Mouse (Mus musculus) brown adipose tissue, adult 24 weeks (tissue): Measurements from ENCODE around the gene 4930402F06Rik. TPM values are rescaled to one million over a fixed set of nuclear protein-coding genes. Genes with fewer than 3 reads are reported as not detected.
A peak's percentile ranks its signal among the peaks of the same experiment; 100 is the strongest.

Experiments
- H3K27ac ChIP-seq: fragments of 200-500 bp; replicated peaks from 2 replicates; pipeline ENCODE4 v1.5.1; 2012; ENCODE audit warnings: low read depth, mild to moderate bottlenecking, low read length
- H3K4me1 ChIP-seq: fragments of 200-500 bp; 2 replicates; pipeline ENCODE4 v1.6.1; 2012; ENCODE audit warnings: low read length, mixed read lengths; ENCODE audit not compliant: control insufficient read depth, insufficient read depth, insufficient read length
- H3K4me3 ChIP-seq: fragments of 200-500 bp; 2 replicates; pipeline ENCODE4 v1.5.1; 2012; ENCODE audit warnings: low read depth, mild to moderate bottlenecking, low read length, moderate library complexity; ENCODE audit not compliant: insufficient read depth
- polyA plus RNA-seq: library from polyadenylated mRNA; stranded (reverse); fragments of >200 nt; gene quantifications from 2 replicates; pipeline ENCODE4 v1.2.4, GENCODE M21; 2012; ENCODE audit not compliant: missing spikeins, insufficient read depth, insufficient read length

4930402F06Rik gene
- polyA plus RNA-seq, 1 experiment = not detected

DNA sequence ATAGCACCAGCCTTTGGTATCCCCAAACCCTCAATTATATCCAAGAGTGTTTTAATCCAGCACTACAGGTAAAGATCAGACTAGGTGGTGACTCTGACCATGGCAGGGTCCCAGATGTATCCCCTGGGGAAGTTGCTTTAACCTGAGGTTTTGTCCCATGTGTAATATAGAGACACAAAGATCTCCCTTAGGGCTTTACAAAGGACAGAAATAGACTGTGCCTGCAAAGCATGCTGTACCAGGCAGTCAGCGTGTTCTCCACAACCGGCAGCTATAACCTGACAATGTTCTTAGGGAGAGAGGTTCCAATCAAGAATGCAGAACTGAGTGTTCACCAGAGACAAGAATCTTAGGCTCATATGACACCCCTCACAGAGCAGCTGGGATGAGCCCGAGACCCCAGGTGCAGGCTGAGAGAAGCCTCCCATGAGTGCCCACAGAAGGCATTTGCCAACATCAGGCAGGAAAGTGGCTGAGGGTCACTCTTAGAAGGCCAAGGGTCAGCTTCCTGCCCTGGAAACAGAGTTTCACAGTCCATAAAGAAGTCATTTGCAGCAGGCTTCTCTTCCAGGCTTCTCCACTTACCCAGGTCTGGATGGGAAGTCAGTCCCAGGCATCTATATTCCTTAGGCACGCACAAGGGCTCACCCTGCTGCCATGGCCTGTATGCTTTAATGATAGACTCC is 31.8 kb upstream of the 4930402F06Rik start:
- peak overlapping the region; percentile 21 for H3K4me3 ChIP-seq
- peaks cover 40% of the 10 kb centered on the region for H3K4me1 ChIP-seq
- H3K27ac ChIP-seq = peak overlapping the region; percentile 39

DNA sequence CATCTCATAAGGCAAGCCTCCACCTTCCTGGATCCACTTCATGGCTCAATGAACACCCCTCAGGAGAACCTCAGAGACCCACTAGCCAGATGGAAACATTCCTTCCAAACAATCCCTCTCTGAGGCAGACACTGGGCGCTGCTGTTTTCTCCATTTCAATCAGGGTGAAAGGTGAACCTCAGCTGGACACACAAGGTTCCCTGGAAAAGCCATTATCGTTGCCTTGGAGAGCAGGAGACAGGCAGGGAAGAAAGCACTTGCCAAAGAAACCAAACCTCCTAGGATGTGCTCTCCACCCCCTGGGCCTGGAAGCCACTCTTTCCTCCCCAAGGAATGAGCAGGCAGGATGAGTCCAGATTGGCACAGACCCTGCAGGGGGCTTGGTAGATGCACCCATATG is 30.6 kb upstream of the 4930402F06Rik start:
- H3K27ac ChIP-seq = peak overlapping the region; percentile 76
- peaks cover 34% of the 10 kb centered on the region for H3K4me1 ChIP-seq
- 0 out of 2 replicates have a peak overlapping the region, but pooled peaks have one; percentile 4 for H3K4me3 ChIP-seq

DNA sequence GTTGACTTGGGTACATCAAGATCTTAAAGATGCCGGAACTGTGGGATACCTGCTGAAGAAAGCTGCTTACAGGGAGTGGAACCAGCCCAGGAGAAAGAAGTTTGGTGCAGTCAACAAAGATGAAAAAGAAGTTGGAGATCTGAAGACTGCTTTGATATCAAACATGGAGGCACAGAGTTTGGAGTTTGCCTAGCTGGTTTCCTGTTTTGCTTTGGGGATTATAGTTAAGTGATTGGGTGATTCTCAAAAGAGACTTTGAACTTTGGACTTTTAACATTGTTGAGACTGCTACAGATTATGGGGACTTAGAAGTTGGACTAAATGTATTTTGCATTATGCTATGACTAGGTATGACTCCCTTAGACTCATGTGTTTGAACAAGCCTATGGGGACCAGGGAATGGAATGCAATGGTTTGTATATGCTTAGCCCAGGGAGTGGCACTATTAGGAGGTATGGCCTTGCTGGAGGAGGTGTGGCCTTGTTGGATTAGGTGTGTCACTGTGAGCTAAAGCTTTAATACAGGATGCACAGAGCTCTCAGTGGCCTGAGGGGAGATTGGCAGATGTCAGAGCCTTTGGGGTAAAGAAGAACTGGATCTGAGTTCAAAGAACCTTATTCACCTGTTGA is 26.9 kb upstream of the 4930402F06Rik start:
- no peak overlapping the region for H3K27ac ChIP-seq
- no peak overlapping the region for H3K4me3 ChIP-seq
- peaks cover 27% of the 10 kb centered on the region for H3K4me1 ChIP-seq

DNA sequence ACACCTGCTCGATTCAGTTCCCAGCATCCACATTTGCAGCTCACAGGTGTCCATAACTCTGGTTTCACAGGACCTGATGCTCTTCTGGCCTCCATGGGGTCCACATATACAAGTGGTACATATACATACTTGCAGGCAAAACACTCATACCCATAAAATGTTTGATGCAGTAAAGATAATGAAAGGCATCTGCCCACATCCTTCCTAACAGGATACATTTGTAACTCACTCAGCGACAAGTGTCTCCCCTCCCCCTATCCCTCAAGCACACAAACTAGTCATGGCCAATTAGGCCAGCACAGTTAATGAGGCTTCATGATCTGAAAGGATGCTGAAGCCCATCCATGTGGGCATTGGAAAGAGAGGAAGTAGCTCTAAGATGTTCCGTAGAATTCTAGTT is 25.4 kb upstream of the 4930402F06Rik start:
- no peak overlapping the region for H3K4me3 ChIP-seq
- H3K27ac ChIP-seq = no peak overlapping the region
- H3K4me1 ChIP-seq = peaks cover 18% of the 10 kb centered on the region

DNA sequence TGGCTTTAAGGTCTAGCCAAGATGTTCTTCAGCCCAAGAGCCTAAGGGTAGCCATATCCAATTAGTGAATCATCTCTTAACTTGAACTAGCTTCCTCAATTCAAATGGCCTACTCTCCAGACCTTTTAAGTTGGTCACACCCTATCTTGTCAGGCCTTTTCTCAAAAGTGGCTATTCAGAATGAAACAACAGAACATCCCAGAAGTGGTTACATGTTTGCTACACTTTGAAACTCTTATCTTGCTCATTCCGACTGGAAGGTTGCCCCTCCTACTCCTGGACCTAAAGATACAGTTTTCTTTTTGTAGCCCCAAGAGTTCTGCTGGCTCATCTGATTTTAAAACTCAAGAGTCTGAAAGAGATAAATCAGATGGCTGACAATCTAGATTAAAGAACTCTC is 23.7 kb upstream of the 4930402F06Rik start:
- no peak overlapping the region for H3K27ac ChIP-seq
- H3K4me3 ChIP-seq = no peak overlapping the region
- peaks cover 15% of the 10 kb centered on the region for H3K4me1 ChIP-seq

DNA sequence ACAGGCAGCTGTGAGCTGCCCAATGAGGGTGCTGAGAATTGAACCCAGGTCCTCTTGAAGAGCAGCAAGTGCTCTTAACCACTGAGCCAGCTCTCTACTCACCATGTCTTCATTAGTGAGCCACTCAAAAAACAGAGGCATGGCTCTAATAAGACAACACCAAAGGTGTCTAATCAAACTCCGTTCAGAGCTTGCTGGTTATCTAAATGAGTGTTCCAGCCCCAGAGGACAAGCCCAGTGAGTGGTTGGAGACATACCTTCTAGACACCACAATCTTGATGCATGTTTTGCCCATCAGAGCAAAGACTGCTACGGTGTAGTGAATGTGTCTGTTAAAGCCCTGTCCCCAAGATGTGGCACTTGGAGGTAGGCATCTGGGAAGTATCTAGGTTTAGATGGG is 22.7 kb upstream of the 4930402F06Rik start:
- peaks cover 11% of the 10 kb centered on the region for H3K4me1 ChIP-seq
- no peak overlapping the region for H3K4me3 ChIP-seq
- no peak overlapping the region for H3K27ac ChIP-seq

DNA sequence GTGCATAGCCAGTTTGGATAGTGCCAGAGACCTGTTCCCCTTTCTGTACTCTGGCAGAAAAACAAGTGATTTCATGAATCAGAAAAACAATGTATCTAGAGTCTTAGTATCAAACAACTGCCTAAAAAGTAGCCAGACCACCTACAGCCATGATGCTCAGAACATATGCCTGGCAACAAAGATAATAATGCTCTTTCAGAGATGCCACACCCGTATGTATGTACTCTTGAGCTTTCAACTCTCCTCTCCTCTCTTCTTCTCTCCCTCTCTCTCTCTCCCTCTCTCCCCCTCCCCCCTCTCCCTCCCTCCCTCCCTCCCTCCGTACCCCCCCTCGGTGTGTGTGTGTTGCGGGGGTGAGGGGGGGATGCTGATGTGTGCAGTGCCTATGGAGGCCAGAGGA is 22.3 kb upstream of the 4930402F06Rik start:
- Histone ChIP-seq H3K4me3 (no peak overlapping the region), H3K4me1 (peaks cover 7% of the 10 kb centered on the region), H3K27ac (no peak overlapping the region)

DNA sequence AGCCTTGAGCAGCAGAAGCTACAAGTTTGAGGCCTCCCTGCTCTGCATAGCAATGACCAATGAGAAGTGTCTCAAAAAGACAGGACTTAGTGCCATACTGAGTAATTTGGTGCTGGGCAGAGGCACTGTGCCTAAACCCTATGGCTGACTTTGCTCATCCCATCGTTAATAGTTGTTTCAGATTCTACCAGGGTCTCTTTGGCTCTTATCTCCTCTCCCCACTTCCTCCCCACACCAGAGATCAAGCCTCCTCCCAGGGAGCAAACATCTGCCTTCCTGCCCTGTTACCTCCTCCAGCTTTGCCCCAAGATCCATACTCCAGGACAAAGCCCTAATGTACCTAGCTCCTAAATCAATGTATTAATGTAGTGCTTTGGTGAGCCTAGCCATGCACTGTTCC is 20.3 kb upstream of the 4930402F06Rik start:
- Histone ChIP-seq H3K4me1 (peaks cover 8% of the 10 kb centered on the region; the same call in 1 of the 2 replicates), H3K4me3 (no peak overlapping the region), H3K27ac (no peak overlapping the region)

DNA sequence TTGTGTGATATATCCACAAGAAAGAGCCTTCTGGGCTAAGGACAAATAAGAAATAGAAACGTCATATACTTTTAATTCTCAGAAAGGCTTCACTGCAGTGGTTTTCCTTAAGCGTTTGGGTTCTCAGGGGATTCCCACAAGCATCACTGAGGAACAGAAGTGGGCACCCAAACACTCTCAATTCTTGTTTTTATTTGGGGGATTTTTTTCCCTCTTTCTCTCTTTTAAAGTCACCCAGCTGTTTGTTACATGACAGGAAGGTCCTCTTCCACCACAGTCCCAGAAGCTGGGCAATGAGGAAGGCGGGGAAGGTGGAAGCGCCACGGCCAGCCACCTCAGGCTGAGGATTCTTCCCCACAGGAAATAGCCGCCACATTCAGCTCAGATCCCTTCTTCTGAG is 19.5 kb upstream of the 4930402F06Rik start:
- H3K4me1 ChIP-seq = peaks cover 8% of the 10 kb centered on the region; the same call in 1 of the 2 replicates
- H3K4me3 ChIP-seq = no peak overlapping the region
- no peak overlapping the region for H3K27ac ChIP-seq

DNA sequence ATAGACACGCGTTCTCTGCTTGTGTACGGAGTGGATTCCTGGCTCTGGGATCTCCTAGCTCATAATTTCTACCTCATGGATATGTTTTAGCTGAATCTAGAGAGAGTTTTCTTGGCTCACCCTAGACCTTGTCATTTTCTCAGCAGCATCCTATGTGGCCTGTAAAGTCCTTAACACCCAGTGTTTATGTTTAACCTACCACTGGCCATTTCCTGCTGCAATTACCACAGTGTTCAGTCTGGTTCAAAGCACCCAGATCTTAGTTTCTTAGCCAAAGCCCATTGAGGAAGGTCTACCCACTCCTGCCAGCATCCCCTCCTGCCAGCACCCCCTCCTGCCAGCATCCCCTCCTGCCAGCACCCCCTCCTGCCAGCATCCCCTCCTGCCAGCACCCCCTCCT is 15.8 kb upstream of the 4930402F06Rik start:
- Histone ChIP-seq H3K4me1 (peaks cover 8% of the 10 kb centered on the region; the same call in 1 of the 2 replicates), H3K4me3 (no peak overlapping the region), H3K27ac (no peak overlapping the region)

DNA sequence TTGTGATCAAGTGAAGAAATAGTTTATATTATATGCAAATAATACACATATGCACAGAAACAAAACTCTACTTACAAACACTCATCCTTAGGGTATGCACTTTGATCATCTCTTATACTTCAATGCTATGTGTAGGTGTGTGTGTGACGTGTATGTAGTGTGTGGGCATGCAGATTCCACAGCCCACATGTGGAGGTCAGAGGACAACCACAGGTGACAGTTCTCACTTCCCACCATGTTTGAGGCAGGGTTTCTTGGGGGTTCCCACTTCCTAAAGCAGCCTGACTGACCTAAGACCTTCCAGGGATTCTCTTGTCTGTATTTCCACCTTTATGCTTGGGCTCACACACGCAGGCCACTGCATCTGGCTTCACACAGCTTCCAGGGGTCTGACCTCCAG is 15.3 kb upstream of the 4930402F06Rik start:
- no peak overlapping the region for H3K4me3 ChIP-seq
- peaks cover 8% of the 10 kb centered on the region; the same call in 1 of the 2 replicates for H3K4me1 ChIP-seq
- no peak overlapping the region for H3K27ac ChIP-seq

DNA sequence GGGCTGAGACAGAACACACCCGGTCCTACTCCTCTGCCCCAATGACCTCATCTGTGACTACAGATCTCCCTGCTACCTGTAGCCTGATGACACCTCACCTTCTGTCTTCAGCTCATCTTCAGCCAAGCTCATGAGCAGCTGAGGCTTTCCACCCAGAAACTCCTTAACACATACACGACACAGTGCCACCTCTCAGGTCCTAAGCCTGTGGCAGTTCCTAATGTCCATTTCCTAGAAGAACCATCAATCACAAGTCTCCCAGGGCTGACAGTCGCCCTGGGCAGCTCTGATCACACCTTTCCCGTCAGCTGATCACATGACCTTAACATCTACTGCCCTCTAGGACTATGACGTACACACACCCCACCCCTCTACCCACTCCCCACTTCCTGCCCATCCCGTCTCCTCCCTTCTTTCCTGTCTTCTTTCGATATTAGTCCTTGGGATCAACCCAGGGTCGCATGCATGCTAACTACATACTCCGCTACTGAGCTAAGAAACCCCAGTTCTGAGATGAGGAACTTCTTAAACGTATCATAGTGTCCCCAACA is 14.7 kb upstream of the 4930402F06Rik start:
- Histone ChIP-seq H3K4me3 (no peak overlapping the region), H3K4me1 (0 out of 2 replicates have a peak, but pooled peaks cover 2% of the 10 kb centered on the region), H3K27ac (no peak overlapping the region)

DNA sequence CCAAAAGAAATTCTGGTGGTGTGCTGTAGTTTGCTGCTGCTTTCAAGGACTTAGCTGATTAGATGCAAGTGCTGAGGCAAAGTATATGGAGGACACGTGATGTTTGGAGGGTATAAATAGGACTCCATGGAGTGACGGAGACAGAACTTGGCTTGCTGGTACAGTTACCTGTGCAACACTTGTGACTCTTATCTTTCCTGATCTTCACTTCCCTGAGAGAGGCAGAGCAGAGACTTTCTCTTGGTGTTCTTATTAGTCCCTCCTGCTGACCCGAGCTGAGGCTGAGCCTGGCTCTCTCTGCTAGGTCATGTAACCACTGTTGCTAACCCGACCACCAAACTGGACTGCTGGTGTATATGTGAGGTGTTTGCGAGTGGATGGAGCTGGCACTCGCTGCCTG is 12.5 kb upstream of the 4930402F06Rik start:
- Histone ChIP-seq H3K4me3 (no peak overlapping the region), H3K27ac (no peak overlapping the region), H3K4me1 (0 out of 2 replicates have a peak, but pooled peaks cover 2% of the 10 kb centered on the region)

DNA sequence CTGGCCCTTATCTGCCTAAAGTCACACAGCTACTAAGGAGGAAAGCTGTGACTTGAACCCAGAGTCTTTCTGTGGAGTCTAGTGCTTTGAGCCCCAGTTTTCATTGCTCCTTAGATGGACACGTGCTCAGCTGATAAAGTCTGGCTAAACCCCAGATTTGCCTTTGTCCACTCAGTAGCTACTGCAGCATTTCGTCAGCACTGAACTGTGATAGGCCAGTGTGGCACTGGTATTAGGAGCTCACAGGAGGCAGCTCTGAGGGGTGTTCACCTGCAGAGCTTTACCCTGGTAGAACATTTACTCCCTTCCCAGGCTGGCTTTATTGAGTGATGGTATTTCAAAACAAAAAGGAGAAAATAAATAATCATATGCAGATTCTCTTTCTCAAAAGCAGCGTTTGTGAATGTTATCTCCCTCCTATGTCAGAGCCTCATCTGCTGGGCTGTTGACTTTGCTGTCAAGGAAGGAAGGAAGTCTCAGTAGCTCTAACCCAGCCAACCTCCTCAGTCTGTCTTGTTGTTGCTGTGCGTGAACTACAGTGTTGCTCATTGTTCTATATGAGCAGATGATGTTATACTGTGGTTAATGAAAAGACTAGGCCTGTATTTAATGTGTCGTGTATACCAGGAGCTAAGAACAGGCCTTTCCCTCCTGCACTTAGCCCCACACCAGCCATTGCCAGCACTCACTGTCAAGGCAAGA is 11.6 kb upstream of the 4930402F06Rik start:
- Histone ChIP-seq H3K4me1 (no peaks in the 10 kb centered on the region), H3K27ac (no peak overlapping the region), H3K4me3 (no peak overlapping the region)

DNA sequence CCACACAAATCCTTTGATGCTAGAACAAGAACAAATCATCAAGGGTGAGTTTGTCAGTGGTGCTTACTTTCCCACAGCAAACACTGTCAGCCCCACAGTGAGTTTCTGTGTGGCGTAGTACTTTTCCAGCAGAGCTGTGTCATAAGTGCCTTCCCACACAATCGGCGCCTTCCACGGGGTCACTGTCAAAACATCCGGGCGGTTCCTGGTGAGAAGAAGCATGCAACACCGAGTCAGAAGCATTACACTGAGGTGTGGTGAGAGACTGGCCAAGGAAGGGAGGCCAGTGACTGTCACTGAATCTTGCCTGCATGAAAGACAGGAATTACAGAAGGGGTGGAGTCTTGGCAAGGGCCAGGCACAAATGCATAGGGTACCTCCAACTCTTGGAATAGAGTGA is 10.9 kb upstream of the 4930402F06Rik start:
- Histone ChIP-seq H3K4me3 (no peak overlapping the region), H3K27ac (no peak overlapping the region), H3K4me1 (no peaks in the 10 kb centered on the region)
